Mouse (Mus musculus) lung, adult 2 months (tissue): ENCODE data around the gene BC004004. TPM values are rescaled to one million over a fixed set of nuclear protein-coding genes. Genes with fewer than 3 reads are reported as not detected.

Experiments
- DNase-seq: peaks from one replicate; pipeline ENCODE4 v3.0.0; 2022
- H3K4me1 ChIP-seq: fragments of 200-500 bp; 2 replicates; pipeline ENCODE4 v1.6.1; 2011; ENCODE audit warnings: low read length; ENCODE audit not compliant: control insufficient read depth, insufficient read depth
- H3K4me3 ChIP-seq: fragments of 200-500 bp; replicated peaks from 2 replicates; pipeline ENCODE3; 2011; ENCODE audit warnings: low read depth, mild to moderate bottlenecking, control low read depth, low read length; ENCODE audit errors: extremely low read depth
- CTCF ChIP-seq: fragments of 200-500 bp; IDR thresholded peaks from 2 replicates; pipeline ENCODE4 v1.5.1; 2011; ENCODE audit warnings: mild to moderate bottlenecking, low read length, control low read depth; ENCODE audit not compliant: insufficient read depth
- POLR2A ChIP-seq: fragments of 200-500 bp; IDR thresholded peaks from 2 replicates; pipeline ENCODE4 v1.6.1; 2011; ENCODE audit warnings: low read depth, mild to moderate bottlenecking, control low read depth, low read length, borderline replicate concordance; ENCODE audit errors: extremely low read depth
- WGBS: fragments of 180-500 bp; shearing (Covaris S2); methylation state at CpG from one replicate; pipeline ENCODE4 v1.1.7; 2018; 5-methylcytosine and 5-hydroxymethylcytosine counted together
- polyA plus RNA-seq: library from polyadenylated mRNA; depleted of rRNA; stranded (reverse); fragments of >200 nt; gene quantifications from 2 replicates; pipeline ENCODE4 v1.2.3, GENCODE M21; 2012

BC004004 gene
- polyA plus RNA-seq, 1 experiment: 70.8 TPM

GRCm38 (mm10) chr17:29293807-29294605 is 25.4 kb downstream of the BC004004 start:
- 74% methylated on average over 9 of the region's 9 CpGs for WGBS
- H3K4me1 ChIP-seq: no peaks in the 10 kb centered on the region; the same call in 1 of the 2 replicates
- TF ChIP-seq POLR2A (no peak), CTCF (peak; percentile 29; the same call in 1 of the 2 replicates)
- no peak overlapping the region for H3K4me3 ChIP-seq
- DNase-seq: no peak

- WGBS: 86% methylated on average over 5 of the region's 5 CpGs
- no peaks in the 10 kb centered on the region; the same call in 1 of the 2 replicates for H3K4me1 ChIP-seq
- DNase-seq: no peak
- H3K4me3 ChIP-seq: no peak overlapping the region
- TF ChIP-seq POLR2A (no peak), CTCF (no peak)
These were observed 27.2 kb downstream of the BC004004 start for GRCm38 (mm10) chr17:29295835-29296234.

GRCm38 (mm10) chr17:29297321-29297720 is 28.7 kb downstream of the BC004004 start:
- no peak for DNase-seq
- 66% methylated on average over 10 of the region's 10 CpGs for WGBS
- no peak for TF ChIP-seq CTCF
- no peak for TF ChIP-seq POLR2A
- H3K4me3 ChIP-seq: no peak overlapping the region
- no peaks in the 10 kb centered on the region; the same call in 1 of the 2 replicates for H3K4me1 ChIP-seq

- no peak overlapping the region for H3K4me3 ChIP-seq
- no peaks in the 10 kb centered on the region; the same call in 1 of the 2 replicates for H3K4me1 ChIP-seq
- WGBS: 78% methylated on average over 6 of the region's 6 CpGs
- no peak for DNase-seq
- TF ChIP-seq POLR2A (no peak), CTCF (no peak)
These were observed 29.2 kb downstream of the BC004004 start for GRCm38 (mm10) chr17:29297813-29298212.

GRCm38 (mm10) chr17:29299282-29299681 is 30.7 kb downstream of the BC004004 start:
- 88% methylated on average over 4 of the region's 4 CpGs for WGBS
- DNase-seq: no peak
- TF ChIP-seq CTCF (no peak), POLR2A (no peak)
- Histone ChIP-seq H3K4me1 (peaks cover 3% of the 10 kb centered on the region), H3K4me3 (no peak overlapping the region)

GRCm38 (mm10) chr17:29300926-29301325 is 32.3 kb downstream of the BC004004 start:
- H3K4me1 ChIP-seq: peaks cover 8% of the 10 kb centered on the region
- no peak for TF ChIP-seq POLR2A
- TF ChIP-seq CTCF: no peak
- DNase-seq: no peak
- H3K4me3 ChIP-seq: no peak overlapping the region
- 87% methylated on average over 7 of the region's 7 CpGs for WGBS

DNA sequence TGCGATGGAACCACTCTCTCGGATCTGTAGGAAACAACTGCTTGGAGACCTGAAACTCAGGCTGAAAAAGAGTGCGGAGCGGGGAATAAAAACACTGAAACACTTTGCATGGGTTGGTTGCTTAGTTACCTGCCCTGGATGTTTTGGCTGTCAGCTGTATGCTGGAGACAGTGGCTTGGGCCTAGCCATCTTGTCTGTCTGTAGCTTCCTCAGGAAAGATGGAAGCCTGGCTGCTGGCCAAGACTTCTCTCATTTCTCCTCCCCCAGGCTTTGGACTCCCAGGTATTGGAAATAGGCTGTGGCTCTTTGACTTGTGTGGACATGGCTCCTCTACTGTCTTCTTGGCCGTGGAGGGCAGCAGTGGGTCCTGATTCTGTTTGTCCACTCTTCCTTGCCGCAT is 32.8 kb downstream of the BC004004 start:
- WGBS: 93% methylated on average over 6 of the region's 6 CpGs
- H3K4me1 ChIP-seq: peaks cover 8% of the 10 kb centered on the region
- TF ChIP-seq CTCF (no peak), POLR2A (no peak)

GRCm38 (mm10) chr17:29302149-29302548 is 33.6 kb downstream of the BC004004 start:
- 69% methylated on average over 5 of the region's 5 CpGs for WGBS
- H3K4me3 ChIP-seq: no peak overlapping the region
- H3K4me1 ChIP-seq: peaks cover 8% of the 10 kb centered on the region
- DNase-seq: no peak
- TF ChIP-seq CTCF (no peak), POLR2A (no peak)

More for the DNA sequence above, 32.8 kb downstream of the BC004004 start:
- no peak for DNase-seq
- no peak overlapping the region for H3K4me3 ChIP-seq

DNA sequence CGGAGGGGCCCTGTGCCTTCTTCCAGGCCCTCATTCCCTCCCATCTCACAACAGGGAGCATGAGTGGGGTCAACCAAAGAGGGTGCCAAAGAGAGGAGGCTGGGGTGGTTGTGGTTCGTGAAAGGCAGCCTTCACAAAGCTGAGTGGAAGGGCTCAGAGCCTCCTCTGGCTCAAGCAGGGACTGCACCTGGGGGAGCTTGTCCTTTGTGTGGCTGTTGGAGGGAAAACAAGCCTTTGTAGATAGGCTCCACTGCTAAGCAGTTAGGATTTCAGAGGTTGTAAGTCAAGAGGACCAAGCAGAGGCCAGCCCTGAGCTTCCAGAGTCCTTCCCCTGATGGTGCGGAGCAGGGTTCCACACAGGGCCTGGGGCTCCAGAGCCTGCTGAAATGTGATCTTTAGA is 34.5 kb downstream of the BC004004 start:
- no peak for TF ChIP-seq CTCF
- TF ChIP-seq POLR2A: no peak
- 65% methylated on average over 3 of the region's 3 CpGs for WGBS
- Histone ChIP-seq H3K4me1 (peaks cover 8% of the 10 kb centered on the region), H3K4me3 (no peak overlapping the region)
- DNase-seq: no peak

DNA sequence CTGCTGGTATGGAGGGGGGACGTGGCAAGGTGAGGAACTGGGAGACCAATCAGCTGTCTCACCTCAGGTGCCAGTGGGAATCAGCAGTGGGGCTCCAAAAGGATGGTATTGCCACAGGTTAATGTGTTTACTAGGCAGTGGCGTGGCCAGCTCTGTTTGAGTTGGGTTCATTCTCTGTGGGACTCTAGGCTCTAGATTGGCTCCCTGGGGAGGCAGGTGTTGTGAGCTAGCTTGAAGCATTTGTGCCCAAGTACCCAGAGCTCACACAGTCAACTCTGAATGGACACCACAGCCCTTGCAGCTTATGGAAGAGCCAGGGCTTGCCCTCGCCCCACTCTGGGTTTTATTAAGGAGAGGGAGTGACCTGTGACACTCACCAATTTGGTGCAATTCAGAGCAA is 35.3 kb downstream of the BC004004 start:
- Histone ChIP-seq H3K4me1 (peaks cover 8% of the 10 kb centered on the region), H3K4me3 (no peak overlapping the region)
- DNase-seq: no peak
- WGBS: 66% methylated on average over 3 of the region's 3 CpGs
- TF ChIP-seq POLR2A (no peak), CTCF (no peak)
